Mouse (Mus musculus) testis, postnatal 14 days (tissue): ENCODE results near the gene Zc3h7b.

ENCODE experiments used
- DNase-seq: peaks from one replicate; pipeline ENCODE4 v3.0.0; 2021; ENCODE audit warnings: low spot score

Gene Zc3h7b

GRCm38 (mm10) chr15:81796228-81796627 is 51.4 kb downstream of the Zc3h7b start:
- no peak for DNase-seq

- no peak for DNase-seq
Measured at GRCm38 (mm10) chr15:81797861-81798260, 53.0 kb downstream of the Zc3h7b start.

- no peak for DNase-seq
Measured at GRCm38 (mm10) chr15:81798421-81798820, 53.6 kb downstream of the Zc3h7b start.

- no peak for DNase-seq
Measured at GRCm38 (mm10) chr15:81800391-81800790, 55.5 kb downstream of the Zc3h7b start.

- DNase-seq: peak; percentile 96
Measured at GRCm38 (mm10) chr15:81802001-81802890, 57.4 kb downstream of the Zc3h7b start, which contains the start of gene Tef. Gene Tef, plus strand, starts transcription at chr15:81802421.

- no peak for DNase-seq
Measured at GRCm38 (mm10) chr15:81802941-81803351, 58.1 kb downstream of the Zc3h7b start.

GRCm38 (mm10) chr15:81803425-81803951 is 58.6 kb downstream of the Zc3h7b start:
- no peak for DNase-seq

GRCm38 (mm10) chr15:81804172-81804571 is 59.3 kb downstream of the Zc3h7b start:
- no peak for DNase-seq

- no peak for DNase-seq
Measured at GRCm38 (mm10) chr15:81804883-81805282, 60.0 kb downstream of the Zc3h7b start.

- DNase-seq: no peak
Measured at GRCm38 (mm10) chr15:81805624-81806023, 60.8 kb downstream of the Zc3h7b start.

GRCm38 (mm10) chr15:81806621-81807404 is 62.0 kb downstream of the Zc3h7b start:
- DNase-seq: no peak

GRCm38 (mm10) chr15:81808799-81809198 is 63.9 kb downstream of the Zc3h7b start:
- no peak for DNase-seq

- DNase-seq: no peak
Measured at GRCm38 (mm10) chr15:81809550-81809949, 64.7 kb downstream of the Zc3h7b start.

GRCm38 (mm10) chr15:81810150-81810549 is 65.3 kb downstream of the Zc3h7b start:
- peak; percentile 87 for DNase-seq

GRCm38 (mm10) chr15:81810671-81811598 is 66.1 kb downstream of the Zc3h7b start:
- DNase-seq: peak; percentile 99

GRCm38 (mm10) chr15:81811599-81811996 is 66.7 kb downstream of the Zc3h7b start:
- DNase-seq: no peak

- DNase-seq: no peak
Measured at GRCm38 (mm10) chr15:81812287-81812686, 67.4 kb downstream of the Zc3h7b start.

- no peak for DNase-seq
Measured at GRCm38 (mm10) chr15:81812696-81813631, 68.1 kb downstream of the Zc3h7b start.

GRCm38 (mm10) chr15:81813986-81814705 is 69.3 kb downstream of the Zc3h7b start:
- DNase-seq: no peak
